Mouse (Mus musculus) bone marrow macrophage, adult 2 months (primary cell): ENCODE measurements around the gene Hscb.

ENCODE experiments used
- CTCF ChIP-seq: IDR thresholded peaks from 2 replicates; pipeline ENCODE4 v1.5.1; 2012; ENCODE audit warnings: low read depth, mild to moderate bottlenecking, low read length, moderate library complexity
- POLR2A ChIP-seq: IDR thresholded peaks from 2 replicates; pipeline ENCODE4 v1.6.1; 2012; ENCODE audit warnings: mild to moderate bottlenecking, low read depth, low read length, borderline replicate concordance

- TF ChIP-seq CTCF (no peak), POLR2A (no peak)
Measured at GRCm38 (mm10) chr5:110786081-110786835, 53.3 kb downstream of the Hscb start.
